Mouse (Mus musculus) frontal cortex, postnatal 10 days (tissue): ENCODE measurements at regions not wholly inside any gene's neighbourhood (a gene's known extent, or its start where the extent isn't known, plus 50 kb on each side); places are given as distances from the start of the nearest gene placed in this dataset.

Experiments used
- DNase-seq, 2 experiments: peaks; one replicate each; pipeline ENCODE4 v3.0.0; 2022; ENCODE audit warnings: low spot score in 2 of 2, mixed read lengths in 1 of 2

GRCm38 (mm10) chr13:38281712-38282111 is 63.2 kb upstream of the Bmp6 start:
- DNase-seq: no peak

- no peak for DNase-seq
Observed at GRCm38 (mm10) chr13:38287960-38288359, 56.9 kb upstream of the Bmp6 start.

GRCm38 (mm10) chr13:38288572-38289440 is 56.1 kb upstream of the Bmp6 start:
- no peak for DNase-seq

- peak in 1 of 2 experiments; percentile 10 for DNase-seq
Observed at GRCm38 (mm10) chr13:38290287-38290941, 54.5 kb upstream of the Bmp6 start.

- DNase-seq: no peak
Observed at GRCm38 (mm10) chr13:38291487-38291886, 53.4 kb upstream of the Bmp6 start.
